27 mouse cellular contexts compared by ENCODE assay signal in genomic region chr17:53557443-53557842, GRCm38 (mm10). TPM values are rescaled to one million over a fixed set of nuclear protein-coding genes. Genes with fewer than 3 reads are reported as not detected.
"Had no signal": no experiment of that assay in that cellular context is flagged by ENCODE, and none has a peak within 500 bp of the region (broad histone marks: within the 10 kb centered on the region; RNA-seq: fewer than 3 reads in every experiment).

No protein-coding gene starts in this region.

- H3K27ac ChIP-seq: kidney, embryonic 15.5 days; limb, embryonic 10.5 days; limb, embryonic 13.5 days; liver, embryonic 15.5 days; midbrain, embryonic 10.5 days; midbrain, embryonic 13.5 days; neural tube, embryonic 13.5 days had no signal

- H3K4me1 ChIP-seq: kidney, embryonic 15.5 days; limb, embryonic 10.5 days; limb, embryonic 13.5 days; midbrain, embryonic 10.5 days; midbrain, embryonic 13.5 days; neural tube, embryonic 13.5 days had no signal

- DNase-seq: kidney, adult 8-10 months; kidney, postnatal 10 days; kidney, postnatal 36 days; liver; lung, adult 2 months; lung, postnatal 14 days; lung, postnatal 4 days; thymus, adult 18-20 months; thymus, postnatal 36 days had no signal

- H3K36me3 ChIP-seq: kidney, embryonic 15.5 days; limb, embryonic 10.5 days; limb, embryonic 13.5 days; liver, embryonic 15.5 days; midbrain, embryonic 10.5 days; midbrain, embryonic 13.5 days; neural tube, embryonic 13.5 days had no signal

- H3K27me3 ChIP-seq: kidney, embryonic 15.5 days; limb, embryonic 13.5 days; liver, embryonic 15.5 days; midbrain, embryonic 13.5 days; neural tube, embryonic 13.5 days had no signal

- H3K4me3 ChIP-seq: kidney, embryonic 15.5 days; limb, embryonic 10.5 days; limb, embryonic 13.5 days; liver, embryonic 15.5 days; midbrain, embryonic 10.5 days; midbrain, embryonic 13.5 days; myocyte; neural tube, embryonic 13.5 days had no signal

- H3K9me3 ChIP-seq: kidney, embryonic 15.5 days; limb, embryonic 10.5 days; limb, embryonic 13.5 days; liver, embryonic 15.5 days; midbrain, embryonic 10.5 days; midbrain, embryonic 13.5 days; neural tube, embryonic 13.5 days had no signal

- H3K9ac ChIP-seq: kidney, embryonic 15.5 days; limb, embryonic 13.5 days; liver, embryonic 15.5 days; midbrain, embryonic 13.5 days; neural tube, embryonic 13.5 days had no signal

- H3K4me2 ChIP-seq: kidney, embryonic 15.5 days; limb, embryonic 13.5 days; liver, embryonic 15.5 days; midbrain, embryonic 13.5 days; neural tube, embryonic 13.5 days had no signal

- ATAC-seq: midbrain, embryonic 13.5 days; midbrain, embryonic 16.5 days had no signal

RNA-seq across cellular contexts. Expression of gene Pp2d1, which starts 18.2 kb away (rescaled TPM):
- total RNA-seq: layer of hippocampus, adult 8-10 months; layer of hippocampus, postnatal 14 days; left cerebral cortex, postnatal 14 days; megakaryocyte, adult 5-6 weeks; monocyte, adult 5-6 weeks; neutrophil, adult 5-6 weeks had no signal
- polyA plus RNA-seq: lung, adult 2 months; small intestine, adult 2 months; spleen, adult 2 months; urinary bladder, adult 2 months had no signal
